Mouse (Mus musculus): ENCODE measurements around the gene Stat2.

- TF ChIP-seq CTCF (IDR thresholded peaks at IDR 0.05; ENCODE audit: borderline replicate concordance, insufficient read depth, low read length) (no peak), POLR2A (IDR thresholded peaks at IDR 0.05; ENCODE audit: low read depth, low read length) (no peak)
Observed at GRCm38 (mm10) chr10:128298243-128298642, 27.9 kb downstream of the Stat2 start.

Measured in embryonic fibroblast, embryonic 13.5 days (primary cell).